Mouse (Mus musculus) kidney, adult 11 months (tissue): Measurements from ENCODE around the gene Cdc42ep3.

Source experiments
- DNase-seq: peaks from one replicate; pipeline ENCODE4 v3.0.0; 2022

Gene Cdc42ep3

GRCm38 (mm10) chr17:79354444-79355270 lies at the start of gene Cdc42ep3:
Cdc42ep3 (minus strand) TSS chr17:79355091.
- peak; percentile 69 for DNase-seq

GRCm38 (mm10) chr17:79400356-79400755 lies 45.5 kb upstream of the Cdc42ep3 start:
- DNase-seq: no peak

GRCm38 (mm10) chr17:79398416-79398815 lies 43.5 kb upstream of the Cdc42ep3 start:
- DNase-seq: no peak

- no peak for DNase-seq
Measured at GRCm38 (mm10) chr17:79394799-79395198, 39.9 kb upstream of the Cdc42ep3 start.

- DNase-seq: no peak
Measured at GRCm38 (mm10) chr17:79393886-79394285, 39.0 kb upstream of the Cdc42ep3 start.

- no peak for DNase-seq
Measured at GRCm38 (mm10) chr17:79387465-79388066, 32.7 kb upstream of the Cdc42ep3 start.

- no peak for DNase-seq
Measured at GRCm38 (mm10) chr17:79381485-79381884, 26.6 kb upstream of the Cdc42ep3 start.

GRCm38 (mm10) chr17:79379191-79379590 lies 24.3 kb upstream of the Cdc42ep3 start:
- peak; percentile 4 for DNase-seq

GRCm38 (mm10) chr17:79376434-79377210 lies 21.7 kb upstream of the Cdc42ep3 start:
- no peak for DNase-seq

GRCm38 (mm10) chr17:79372973-79373372 lies 18.1 kb upstream of the Cdc42ep3 start:
- no peak for DNase-seq

GRCm38 (mm10) chr17:79364749-79365450 lies 10.0 kb upstream of the Cdc42ep3 start:
- no peak for DNase-seq

- DNase-seq: no peak
Measured at GRCm38 (mm10) chr17:79356071-79356601, 1.2 kb upstream of the Cdc42ep3 start.

- DNase-seq: peak; percentile 68
Measured at GRCm38 (mm10) chr17:79355271-79355991, 540 bp upstream of the Cdc42ep3 start.

GRCm38 (mm10) chr17:79354174-79354443 lies 782 bp downstream of the Cdc42ep3 start:
- no peak for DNase-seq

- no peak for DNase-seq
Measured at GRCm38 (mm10) chr17:79353446-79354173, 1.3 kb downstream of the Cdc42ep3 start.

GRCm38 (mm10) chr17:79350751-79351191 lies 4.1 kb downstream of the Cdc42ep3 start:
- DNase-seq: no peak

- no peak for DNase-seq
Measured at GRCm38 (mm10) chr17:79349371-79349770, 5.5 kb downstream of the Cdc42ep3 start.

- DNase-seq: no peak
Measured at GRCm38 (mm10) chr17:79347920-79348589, 6.8 kb downstream of the Cdc42ep3 start.

GRCm38 (mm10) chr17:79347291-79347690 lies 7.6 kb downstream of the Cdc42ep3 start:
- DNase-seq: no peak

GRCm38 (mm10) chr17:79345001-79345709 lies 9.7 kb downstream of the Cdc42ep3 start:
- DNase-seq: no peak
